Mouse (Mus musculus) 3T3-L1 (cell line): ENCODE results near the gene Khdrbs1.
"Not testable (repeated sequence)": the region's sequence is repeated elsewhere in the genome, so short reads cannot be mapped to it uniquely, and the experiment has no call there.

Experiments
- DNase-seq: peaks from one replicate; pipeline ENCODE4 v3.0.0-alpha.2; 2015; ENCODE audit warnings: low read depth, low spot score

Gene Khdrbs1

DNA sequence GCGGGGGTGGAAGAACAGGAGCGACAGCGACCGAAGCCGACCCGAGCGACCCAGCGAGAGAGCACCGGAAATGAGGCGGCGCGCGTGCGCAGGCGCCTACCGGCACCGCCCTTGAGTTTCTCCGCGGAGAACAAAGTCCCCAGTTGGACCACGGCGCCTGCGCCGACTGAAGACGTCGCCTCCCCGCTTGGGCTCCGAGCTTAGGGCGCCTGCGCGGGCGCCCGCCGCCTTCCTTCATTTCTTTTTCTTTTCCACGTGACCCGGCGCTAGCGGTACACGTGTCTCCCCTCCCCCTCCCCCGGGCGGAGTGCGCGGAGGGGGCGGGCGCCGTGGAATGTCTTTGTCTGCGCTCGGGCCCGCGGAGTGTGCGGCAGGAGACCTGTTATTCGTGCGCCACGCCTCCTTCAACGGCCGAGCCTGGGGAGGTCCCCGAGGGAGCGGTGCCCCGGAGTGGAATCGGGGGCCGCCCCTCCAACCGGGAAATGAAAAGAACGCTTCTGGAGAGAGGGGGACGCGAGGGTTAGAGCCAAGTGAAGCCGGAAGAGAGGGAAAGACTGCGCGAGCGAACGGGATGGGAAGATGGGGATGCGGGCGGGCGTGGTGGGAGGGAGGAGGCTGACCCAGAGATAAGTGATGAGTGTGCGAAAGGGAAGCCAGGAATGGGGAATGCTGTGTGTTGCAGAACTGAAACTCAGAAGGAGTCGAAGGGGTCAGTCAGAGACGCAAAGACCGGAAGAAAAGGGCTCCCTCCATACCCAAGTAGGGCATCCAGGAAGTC, at the start of gene Khdrbs1:
TSS of gene Khdrbs1 (minus strand) at position 72 of the 778 bp plus-strand sequence.
- peak; percentile 97 for DNase-seq

DNA sequence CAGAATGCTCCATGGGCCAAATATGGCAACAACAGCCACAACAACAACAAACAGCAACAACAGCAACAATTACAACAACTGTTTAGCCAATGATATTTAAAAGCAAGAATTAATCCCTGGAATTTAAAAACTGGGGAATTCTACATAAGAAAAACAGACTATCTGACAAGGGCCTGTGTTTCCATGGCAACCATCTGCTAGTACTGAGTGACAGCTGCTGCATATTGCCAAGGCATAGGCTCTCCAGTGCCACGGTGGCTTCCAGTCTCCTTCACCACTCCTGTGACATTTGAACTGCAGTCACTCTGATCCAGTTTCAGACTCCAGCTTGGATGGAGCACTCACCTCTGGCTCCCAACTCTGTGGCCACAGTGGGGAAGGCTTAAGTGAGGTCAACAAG, 49.3 kb upstream of the Khdrbs1 start:
- no peak for DNase-seq

DNA sequence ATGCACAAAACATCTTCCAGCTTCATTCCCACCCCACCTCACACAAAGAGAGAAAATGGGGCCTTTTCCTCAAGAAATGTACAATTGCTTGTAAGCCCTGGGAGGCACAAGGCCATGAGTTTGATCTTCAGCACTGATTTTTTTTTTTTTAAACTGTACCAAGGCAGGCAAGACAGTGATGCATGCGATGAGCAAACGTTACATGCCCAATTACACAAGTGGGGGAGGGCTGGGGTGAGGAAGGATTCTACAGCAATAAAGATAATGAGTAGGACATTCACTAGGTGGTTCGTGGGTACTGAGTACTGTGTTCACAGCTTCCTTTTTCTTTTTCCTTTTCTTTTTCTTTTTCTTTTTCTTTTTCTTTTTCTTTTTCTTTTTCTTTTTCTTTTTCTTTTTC, 48.4 kb upstream of the Khdrbs1 start:
- DNase-seq, result no peak

DNA sequence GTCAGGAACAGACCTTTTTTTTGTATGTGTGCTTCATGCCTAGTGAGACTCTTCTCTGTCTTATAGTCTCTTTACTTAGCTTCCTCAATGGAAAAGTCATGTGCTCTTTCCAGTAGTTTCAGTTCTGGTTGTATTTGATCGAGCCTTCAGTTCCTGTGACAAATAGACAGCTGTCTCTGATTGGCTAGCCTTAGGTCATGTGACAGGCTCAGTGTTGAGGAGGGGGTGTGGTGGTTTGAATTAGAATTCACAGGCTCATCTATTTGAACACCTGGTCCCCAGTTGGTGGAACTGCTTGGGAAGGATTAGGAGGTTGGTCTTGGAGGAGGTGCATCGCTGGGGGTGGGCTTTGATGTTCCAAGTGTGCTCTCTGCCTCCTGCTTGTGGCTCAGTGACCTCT, 47.5 kb upstream of the Khdrbs1 start:
- no peak for DNase-seq

DNA sequence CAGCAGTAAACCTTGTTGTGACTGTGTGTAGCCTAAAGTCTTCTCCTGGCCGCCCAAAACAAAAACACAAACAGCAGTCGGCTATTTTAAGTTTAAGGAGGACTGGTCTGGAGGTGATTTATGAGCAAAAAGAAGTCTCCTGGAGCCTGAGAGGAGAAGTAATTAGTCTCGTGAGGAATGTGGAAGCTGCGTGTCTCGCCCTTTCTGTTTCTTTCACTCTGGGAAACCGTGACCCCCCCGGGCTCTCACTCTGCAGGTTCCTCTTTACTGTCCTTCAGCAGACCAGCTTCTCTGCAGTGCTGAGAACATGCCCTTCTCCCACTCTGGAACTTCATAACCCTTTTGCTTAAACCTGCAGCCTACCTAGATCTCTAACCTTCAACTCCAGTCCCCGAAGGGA, 46.6 kb upstream of the Khdrbs1 start:
- no peak for DNase-seq

DNA sequence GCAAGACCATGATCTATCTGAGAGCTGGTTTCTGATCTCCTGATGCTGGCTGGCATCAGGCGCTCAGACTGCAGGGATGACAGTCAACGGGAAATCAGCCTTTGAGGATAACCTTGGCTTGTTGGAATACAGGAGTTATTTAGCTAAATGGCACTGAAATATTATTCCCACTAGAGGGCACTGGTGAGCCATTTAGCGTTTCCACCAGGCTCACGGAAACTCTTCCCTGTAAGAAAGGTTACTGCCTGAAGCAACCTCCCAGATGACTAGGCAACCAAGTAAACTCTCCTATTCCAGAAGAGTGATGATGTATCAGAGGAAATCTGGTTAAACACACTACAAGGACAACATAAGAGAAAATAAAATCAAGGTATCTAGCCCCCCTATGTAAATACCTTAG, 43.1 kb upstream of the Khdrbs1 start:
- peak; percentile 97 for DNase-seq

DNA sequence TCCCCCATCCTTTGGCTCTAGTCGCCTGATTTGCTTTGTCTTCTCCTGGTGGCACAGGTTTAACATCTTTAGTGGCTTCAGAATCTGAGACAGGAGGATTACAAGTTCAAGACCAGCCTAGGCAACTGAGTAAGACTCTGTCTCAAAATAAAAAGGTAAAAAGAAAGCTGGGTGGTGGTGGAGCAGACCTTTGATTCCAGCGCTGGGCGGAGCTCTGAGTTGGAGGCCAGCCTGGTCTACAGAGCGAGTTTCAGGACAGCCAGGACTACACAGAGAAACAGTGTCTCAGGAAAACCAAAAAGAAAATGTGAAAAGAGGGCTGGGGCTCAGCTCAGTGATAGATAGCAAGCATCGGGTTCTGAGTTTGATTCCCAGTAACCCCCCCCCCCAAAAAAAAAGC, 41.4 kb upstream of the Khdrbs1 start:
- DNase-seq, result no peak

DNA sequence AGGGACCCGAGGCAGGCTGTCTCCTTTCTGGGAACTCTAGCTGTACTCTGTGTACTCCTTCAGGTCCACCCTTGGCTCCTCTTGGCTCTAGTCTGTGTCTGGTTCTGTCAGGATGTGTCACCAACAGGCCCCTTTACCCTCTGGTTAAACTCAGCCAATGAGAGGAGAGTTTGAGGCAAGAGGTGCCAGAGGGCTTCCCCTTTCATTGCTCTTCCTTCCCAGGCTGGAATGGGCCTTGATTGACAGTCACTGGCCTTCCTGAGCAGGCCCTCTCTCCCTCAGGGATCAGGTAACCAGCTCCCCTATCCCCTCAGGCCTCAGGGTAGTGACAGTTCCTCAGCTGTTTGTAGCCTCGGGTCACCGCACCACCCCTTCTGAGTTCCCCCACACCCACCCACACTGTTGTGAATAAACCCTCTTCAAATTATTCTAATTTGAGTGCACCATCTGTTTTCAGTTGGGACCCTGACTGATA, 40.8 kb upstream of the Khdrbs1 start:
- peak; percentile 67 for DNase-seq

DNA sequence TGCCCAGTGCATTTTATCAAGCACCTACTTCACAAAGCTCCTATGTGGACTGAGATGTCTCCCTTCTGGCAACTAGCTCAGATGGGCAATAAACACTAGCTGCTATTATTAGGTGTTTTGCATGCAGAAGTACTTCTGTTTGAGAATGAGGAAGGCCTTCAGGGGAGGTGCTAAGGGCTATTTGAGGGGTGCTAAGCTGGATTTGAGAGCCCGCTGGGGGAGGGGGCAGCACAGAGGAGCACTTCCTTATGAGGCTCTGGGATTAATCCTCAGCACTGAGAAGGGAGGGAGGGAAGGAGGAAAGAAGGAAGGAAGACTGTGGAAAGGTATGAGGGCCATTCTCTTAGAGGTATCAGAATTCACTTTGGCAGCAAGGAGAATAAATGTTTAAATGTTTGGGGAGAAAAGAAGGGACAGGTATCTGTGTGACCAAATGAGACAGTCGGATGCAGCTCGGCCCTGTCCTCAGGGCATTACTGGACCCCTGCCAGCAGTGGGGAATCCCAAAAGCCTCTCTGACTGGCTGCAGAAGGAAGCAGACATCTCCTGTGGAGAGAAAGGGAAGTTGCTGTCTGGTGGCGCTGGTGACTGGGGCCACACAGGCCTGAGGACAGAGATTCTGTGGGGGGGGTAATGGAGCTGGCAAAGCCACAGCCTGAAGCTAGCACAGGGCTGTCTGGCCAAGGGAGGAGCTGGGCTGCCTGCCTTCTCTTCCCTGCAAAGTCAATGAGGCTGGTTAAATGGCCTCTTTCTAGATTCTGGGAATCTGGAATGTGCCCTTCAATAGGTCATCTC, 40.0 kb upstream of the Khdrbs1 start:
- no peak for DNase-seq

DNA sequence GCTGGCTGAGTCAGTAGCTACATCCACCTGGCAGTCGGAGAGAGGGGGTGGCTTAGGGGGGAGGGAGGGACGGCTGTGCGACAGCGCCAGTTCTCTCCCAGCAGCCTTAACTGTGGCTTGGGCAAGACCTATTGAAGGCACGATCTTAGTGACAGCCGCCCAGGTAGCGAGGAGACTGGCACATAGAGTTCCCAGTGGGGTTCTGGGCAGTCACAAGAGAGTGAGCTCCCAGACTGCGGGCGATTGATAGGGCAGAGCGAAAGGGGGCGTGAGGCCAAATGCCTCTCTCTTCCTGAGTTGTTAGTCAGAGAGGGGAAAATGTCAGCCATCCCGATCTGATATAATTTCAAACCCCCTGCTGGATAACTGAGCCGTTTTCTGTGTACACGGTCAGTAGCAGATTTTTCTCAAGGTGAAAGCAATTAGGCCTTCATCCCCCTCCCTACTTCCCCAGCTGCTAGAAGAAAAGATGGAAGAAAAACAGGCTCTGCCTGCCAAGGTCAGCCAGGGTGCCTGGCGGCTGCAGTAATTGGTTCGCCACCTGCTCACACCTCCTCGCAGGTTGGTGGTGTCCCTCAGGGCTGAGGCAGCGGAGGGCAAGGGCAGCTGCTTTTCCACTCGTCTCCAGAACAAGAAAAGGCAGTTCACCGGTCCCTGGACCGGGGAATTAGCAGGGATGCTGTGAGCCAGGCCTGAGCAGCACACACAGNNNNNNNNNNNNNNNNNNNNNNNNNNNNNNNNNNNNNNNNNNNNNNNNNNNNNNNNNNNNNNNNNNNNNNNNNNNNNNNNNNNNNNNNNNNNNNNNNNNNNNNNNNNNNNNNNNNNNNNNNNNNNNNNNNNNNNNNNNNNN, 29.8 kb upstream of the Khdrbs1 start:
- peak; percentile 27 for DNase-seq

DNA sequence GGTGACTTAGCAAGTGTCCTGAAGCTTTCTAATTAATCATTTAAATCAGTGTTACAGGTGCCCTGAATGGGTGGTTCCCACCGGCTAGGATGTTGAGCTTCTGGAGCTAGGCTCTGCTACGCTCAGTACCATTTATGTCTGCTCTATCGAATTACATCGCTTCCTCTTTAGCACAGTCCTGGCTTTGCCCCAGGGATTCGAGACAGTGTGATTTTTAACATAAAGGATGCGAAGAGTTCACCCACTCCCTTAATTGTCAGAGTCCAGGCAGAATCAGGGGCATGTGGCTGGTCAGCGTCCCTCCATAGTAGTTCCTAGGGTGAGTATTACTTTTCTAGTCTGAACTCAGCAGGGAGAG, 29.2 kb upstream of the Khdrbs1 start:
- DNase-seq, result peak; percentile 39

DNA sequence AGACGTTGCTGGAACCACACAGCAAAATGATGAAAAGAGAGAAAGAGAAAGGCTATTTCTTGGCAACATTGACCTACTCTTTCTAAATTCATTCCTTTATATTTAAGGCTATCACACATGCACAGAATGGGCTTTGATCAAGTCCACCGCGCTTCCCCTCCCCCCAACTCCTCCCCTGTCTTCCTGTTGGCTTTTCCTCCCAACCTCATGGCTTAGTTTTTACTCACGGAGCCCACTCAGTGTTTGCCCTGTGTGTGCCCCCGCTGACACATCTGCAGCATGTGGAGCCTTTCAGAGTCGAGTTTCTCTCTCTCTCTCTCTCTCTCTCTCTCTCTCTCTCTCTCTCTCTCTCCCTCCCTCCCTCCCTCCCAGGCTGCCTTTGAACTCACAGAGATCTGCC, 28.5 kb upstream of the Khdrbs1 start:
- no peak for DNase-seq

DNA sequence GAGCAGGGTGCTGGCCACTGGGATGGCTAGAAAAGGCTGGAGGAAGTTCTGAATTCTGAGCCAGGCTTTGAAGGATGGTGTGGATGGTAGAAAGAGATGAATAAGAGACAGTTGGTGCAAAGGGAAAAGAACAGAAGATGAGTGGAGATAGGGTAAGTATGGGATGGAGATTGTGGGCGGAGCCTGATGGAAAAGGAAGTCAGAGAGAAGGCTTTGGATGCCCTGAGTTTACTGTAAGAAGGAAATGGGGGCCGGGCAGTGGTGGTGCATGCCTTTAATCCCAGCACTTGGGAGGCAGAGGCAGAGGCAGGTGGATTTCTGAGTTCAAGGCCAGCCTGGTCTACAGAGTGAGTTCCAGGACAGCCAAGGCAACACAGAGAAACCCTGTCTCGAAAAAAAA, 26.6 kb upstream of the Khdrbs1 start:
- not testable (repeated sequence) for DNase-seq

DNA sequence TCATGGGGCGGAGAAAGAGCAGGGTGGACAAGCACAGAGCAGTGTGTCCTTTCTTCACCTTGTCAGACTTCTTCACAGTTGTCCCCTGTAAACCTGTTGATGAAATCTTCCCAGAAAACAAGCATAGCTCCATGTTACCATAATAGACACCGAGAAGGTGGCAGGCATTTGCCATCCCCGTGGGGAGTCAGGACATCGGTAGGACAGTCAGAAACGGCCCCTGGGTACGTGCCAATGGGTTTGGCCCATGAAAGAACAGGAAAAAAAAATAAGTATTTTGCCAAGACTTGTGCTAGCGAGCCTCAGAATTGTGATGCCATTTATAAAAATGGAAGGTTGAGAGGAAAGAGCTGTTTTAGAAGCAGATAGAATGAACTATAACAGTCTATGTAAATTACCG, 25.7 kb upstream of the Khdrbs1 start:
- no peak for DNase-seq

DNA sequence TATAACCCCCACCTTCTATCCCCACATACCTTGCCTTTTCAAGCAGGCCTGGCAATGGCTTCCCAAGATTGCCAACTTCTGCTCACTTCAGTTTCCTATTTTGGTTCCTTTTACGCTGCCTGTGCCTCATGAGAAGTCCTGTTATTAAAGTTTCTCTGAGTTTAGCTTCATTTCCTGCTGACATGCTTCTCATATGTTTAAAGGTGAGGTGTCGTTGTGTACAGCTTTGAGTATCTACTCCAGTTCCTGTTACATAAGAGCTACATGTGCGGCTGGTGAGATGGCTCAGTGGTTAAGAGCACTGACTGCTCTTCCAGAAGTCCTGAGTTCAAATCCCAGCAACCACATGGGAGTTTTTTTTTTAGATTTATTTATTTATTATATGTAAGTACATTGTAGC, 23.2 kb upstream of the Khdrbs1 start:
- DNase-seq, result no peak

DNA sequence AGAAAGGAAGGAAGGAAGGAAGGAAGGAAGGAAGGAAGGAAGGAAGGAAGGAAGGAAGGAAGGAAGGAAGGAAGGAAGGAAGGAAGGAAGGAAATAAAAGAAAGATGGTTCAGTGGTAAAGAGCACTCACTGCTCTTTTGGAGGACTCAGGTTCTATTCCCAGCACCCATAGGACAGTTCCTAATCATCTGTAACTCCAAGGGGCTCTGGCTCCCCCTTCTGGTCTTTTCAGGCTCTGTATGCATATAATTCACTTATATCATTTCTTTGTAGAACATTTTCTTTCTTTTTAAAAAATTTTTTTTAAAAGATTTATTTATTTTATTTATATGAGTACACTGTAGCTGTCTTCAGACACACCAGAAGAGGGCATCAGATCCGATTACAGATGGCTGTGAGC, 20.4 kb upstream of the Khdrbs1 start:
- DNase-seq, result not testable (repeated sequence)

DNA sequence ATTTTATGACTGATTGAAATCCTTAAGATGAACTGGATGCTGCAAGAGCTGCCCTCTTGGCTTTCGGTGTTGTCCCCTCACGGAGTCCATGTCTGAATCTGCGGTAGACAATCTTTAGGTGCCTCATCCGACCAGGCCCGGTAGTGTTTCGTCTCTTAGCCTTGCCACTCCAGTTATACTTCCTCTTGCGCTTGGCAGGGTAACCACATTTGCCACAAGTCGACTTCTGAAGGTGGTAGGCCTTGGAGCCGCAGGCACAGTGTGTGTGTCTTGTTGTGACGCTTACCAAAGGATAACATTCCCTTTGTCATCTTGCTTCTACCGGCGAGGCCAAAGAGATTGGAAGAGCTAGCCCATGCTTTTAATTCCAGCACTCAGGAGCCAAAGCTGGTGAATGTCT, 19.5 kb upstream of the Khdrbs1 start:
- no peak for DNase-seq

DNA sequence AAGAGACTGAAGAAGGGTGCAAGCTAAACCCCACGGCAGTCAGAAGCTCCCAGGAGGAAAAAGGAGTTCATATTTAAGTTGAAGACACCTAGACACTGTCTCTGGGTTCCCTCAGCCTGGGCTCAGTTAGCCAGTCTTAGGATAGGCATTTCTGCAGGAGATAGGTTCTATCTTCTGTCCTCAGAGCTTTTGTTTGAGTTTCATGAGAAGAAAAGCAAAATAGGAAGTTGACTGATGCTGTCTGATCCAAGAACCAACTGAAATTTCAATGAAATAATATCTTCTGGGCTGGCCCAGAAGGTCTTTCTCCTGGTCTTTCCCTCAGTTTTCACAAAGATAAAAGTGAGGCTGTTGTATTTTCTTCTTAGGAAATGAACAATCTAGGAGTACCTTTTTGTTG, 13.4 kb upstream of the Khdrbs1 start:
- DNase-seq, result no peak

DNA sequence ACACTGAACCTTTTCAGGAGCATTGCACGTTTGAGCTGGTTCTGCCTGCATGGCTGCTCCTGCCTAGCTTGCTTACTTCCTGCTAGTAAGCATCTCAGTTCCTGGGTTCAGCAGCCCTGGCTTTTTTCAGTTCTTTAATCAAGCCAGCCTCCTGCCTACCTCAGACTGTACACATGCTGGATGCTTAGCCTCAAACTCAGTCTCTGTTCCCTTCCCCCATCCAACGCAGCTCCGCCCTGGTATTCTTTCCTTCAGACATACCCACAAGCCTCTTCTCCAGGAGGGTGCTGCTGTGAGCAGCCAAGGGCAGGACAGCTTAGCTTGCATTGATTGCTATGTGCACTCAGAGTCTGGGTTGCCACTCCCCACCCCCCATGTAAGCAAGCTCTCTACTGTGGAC, 12.6 kb upstream of the Khdrbs1 start:
- DNase-seq, result no peak

DNA sequence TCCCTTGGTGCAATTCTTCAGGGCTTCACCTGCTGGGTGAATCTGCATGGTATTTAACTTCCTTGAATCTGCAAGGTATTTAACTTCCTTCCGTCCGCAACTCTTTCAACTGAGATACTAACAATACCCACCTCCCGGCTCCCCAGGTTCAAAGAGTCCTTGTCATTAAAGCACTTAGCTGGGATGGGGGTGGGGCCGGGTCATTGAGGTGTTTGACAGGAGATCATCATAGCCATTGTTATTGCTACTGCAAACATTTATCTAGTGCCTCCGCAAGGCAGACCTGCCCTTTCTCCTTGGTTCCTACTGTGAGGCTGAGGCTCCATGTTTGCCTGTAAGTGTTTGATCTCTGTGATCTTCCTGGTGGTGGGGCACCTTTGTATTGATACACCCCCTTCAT, 8.3 kb upstream of the Khdrbs1 start:
- DNase-seq, result no peak

DNA sequence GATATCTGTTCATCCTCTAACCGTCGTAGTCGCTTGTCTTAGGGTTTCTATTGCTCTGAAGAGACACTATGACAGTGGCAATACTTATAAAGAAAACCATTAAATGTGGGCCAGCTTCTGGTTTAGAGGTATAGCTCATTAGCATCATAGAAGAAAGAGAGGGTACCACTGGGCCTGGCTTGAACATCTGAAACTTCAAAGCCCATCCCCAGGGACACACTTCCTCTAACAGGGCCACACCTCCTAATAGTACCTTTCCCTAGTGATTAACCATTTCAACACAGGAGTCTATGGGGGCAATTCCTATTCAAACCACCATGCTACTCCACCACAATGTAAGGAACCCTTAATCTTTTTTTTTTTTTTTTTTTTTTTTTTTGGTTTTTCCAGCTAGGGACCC, 4.5 kb upstream of the Khdrbs1 start:
- no peak for DNase-seq

DNA sequence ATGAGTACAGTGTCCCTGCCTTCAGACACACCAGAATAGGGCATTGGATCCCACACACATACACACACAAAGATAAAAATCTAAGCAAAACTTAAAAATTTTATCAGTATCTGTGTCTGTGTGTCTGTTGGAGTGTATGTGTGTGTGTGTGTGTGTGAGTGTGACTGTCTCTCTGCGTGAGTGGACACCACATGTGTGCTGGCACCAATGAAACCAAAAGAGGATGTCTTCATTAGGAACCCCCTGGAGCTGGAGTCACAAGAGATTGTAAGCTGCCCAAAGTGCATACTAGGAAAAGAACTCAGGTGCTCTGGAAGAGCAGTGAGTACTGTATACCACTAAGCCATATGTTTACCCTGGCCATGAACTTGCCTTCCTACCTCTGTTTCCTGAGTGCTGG, 4.0 kb upstream of the Khdrbs1 start:
- DNase-seq, result no peak
